Mouse (Mus musculus) ES-Bruce4 (cell line): ENCODE data around the gene Pdk4. TPM values are rescaled to one million over a fixed set of nuclear protein-coding genes. Genes with fewer than 3 reads are reported as not detected.

Source experiments
- H3K27ac ChIP-seq: 2 replicates; pipeline ENCODE4 v1.5.1; 2012; ENCODE audit warnings: low read length, inconsistent platforms; ENCODE audit not compliant: insufficient read depth
- H3K27me3 ChIP-seq: 2 replicates; pipeline ENCODE4 v1.6.1; 2012; ENCODE audit warnings: mild to moderate bottlenecking, low read length, inconsistent platforms; ENCODE audit not compliant: control insufficient read depth, poor library complexity, insufficient read depth, severe bottlenecking
- H3K36me3 ChIP-seq: 2 replicates; pipeline ENCODE4 v1.6.1; 2012; ENCODE audit warnings: inconsistent platforms, mild to moderate bottlenecking, low read length, moderate library complexity; ENCODE audit not compliant: control insufficient read depth, poor library complexity, insufficient read depth, severe bottlenecking
- H3K4me1 ChIP-seq: one replicate; pipeline ENCODE4 v1.8.1; 2011; ENCODE audit warnings: low read length; ENCODE audit not compliant: control insufficient read depth, insufficient read depth
- H3K4me3 ChIP-seq: 2 replicates; pipeline ENCODE4 v1.5.1; 2011; ENCODE audit warnings: low read depth, mild to moderate bottlenecking, low read length
- H3K9ac ChIP-seq: 2 replicates; pipeline ENCODE4 v1.6.1; 2012; ENCODE audit warnings: low read depth, mild to moderate bottlenecking, inconsistent platforms; ENCODE audit not compliant: poor library complexity, severe bottlenecking
- H3K9me3 ChIP-seq: replicated peaks from 2 replicates; pipeline ENCODE4 v1.6.1; 2012; ENCODE audit warnings: mild to moderate bottlenecking, low read length, inconsistent platforms; ENCODE audit not compliant: control insufficient read depth, poor library complexity, insufficient read depth, severe bottlenecking
- CTCF ChIP-seq: IDR thresholded peaks from one replicate; pipeline ENCODE4 v1.8.1; 2011; ENCODE audit warnings: low read depth, low read length
- EP300 ChIP-seq: IDR thresholded peaks from 2 replicates; pipeline ENCODE4 v1.6.1; 2011; ENCODE audit warnings: low read depth, low read length; ENCODE audit not compliant: insufficient read depth
- POLR2A ChIP-seq: IDR thresholded peaks from one replicate; pipeline ENCODE4 v1.8.1; 2011; ENCODE audit warnings: low read length; ENCODE audit not compliant: insufficient read depth
- polyA plus RNA-seq: library from polyadenylated mRNA; stranded (reverse); fragments of >200 nt; gene quantifications from 2 replicates; pipeline ENCODE4 v1.2.4, GENCODE M21; 2011; ENCODE audit warnings: low read depth; ENCODE audit not compliant: missing spikeins, insufficient read depth, insufficient read length

The Pdk4 gene
- polyA plus RNA-seq = 8.9 and 13.1 TPM in 2 replicates

GRCm38 (mm10) chr6:5495961-5496853, at the start of gene Pdk4:
Gene Pdk4, minus strand, starts transcription at chr6:5496309.
- H3K9me3 ChIP-seq = no peaks in the 10 kb centered on the region
- TF ChIP-seq POLR2A = peak; percentile 52
- peak; percentile 88 for TF ChIP-seq EP300
- no peak for TF ChIP-seq CTCF
- no peaks in the 10 kb centered on the region for H3K4me1 ChIP-seq
- peak within 1 kb of the TSS; percentile 81 for H3K27ac ChIP-seq
- H3K9ac ChIP-seq = peak within 1 kb of the TSS; percentile 36
- H3K27me3 ChIP-seq = no peaks in the 10 kb centered on the region
- peak within 1 kb of the TSS; percentile 66 for H3K4me3 ChIP-seq
- peaks cover 11% of the 10 kb centered on the region for H3K36me3 ChIP-seq

GRCm38 (mm10) chr6:5537855-5538365, 41.8 kb upstream of the Pdk4 start:
- TF ChIP-seq CTCF (no peak), POLR2A (no peak)
- H3K4me1 ChIP-seq = no peaks in the 10 kb centered on the region
- no peaks in the 10 kb centered on the region for H3K27me3 ChIP-seq
- H3K4me3 ChIP-seq = no peak overlapping the region
- H3K9me3 ChIP-seq = no peaks in the 10 kb centered on the region
- no peak overlapping the region for H3K27ac ChIP-seq
- H3K9ac ChIP-seq = no peak overlapping the region
- no peaks in the 10 kb centered on the region for H3K36me3 ChIP-seq

- no peak for TF ChIP-seq POLR2A
- no peak for TF ChIP-seq CTCF
- no peak for TF ChIP-seq EP300
- Histone ChIP-seq H3K27me3 (no peaks in the 10 kb centered on the region), H3K9ac (no peak overlapping the region), H3K36me3 (no peaks in the 10 kb centered on the region), H3K4me1 (no peaks in the 10 kb centered on the region), H3K9me3 (no peaks in the 10 kb centered on the region), H3K4me3 (no peak overlapping the region), H3K27ac (no peak overlapping the region)
Measured at GRCm38 (mm10) chr6:5535754-5536153, 39.6 kb upstream of the Pdk4 start.

GRCm38 (mm10) chr6:5517091-5517490, 21.0 kb upstream of the Pdk4 start:
- Histone ChIP-seq H3K4me1 (no peaks in the 10 kb centered on the region), H3K9ac (no peak overlapping the region), H3K36me3 (no peaks in the 10 kb centered on the region), H3K9me3 (peaks cover 5% of the 10 kb centered on the region; the same call in 1 of the 2 replicates), H3K4me3 (no peak overlapping the region), H3K27me3 (no peaks in the 10 kb centered on the region; the same call in 1 of the 2 replicates), H3K27ac (no peak overlapping the region)
- TF ChIP-seq POLR2A (no peak), CTCF (no peak), EP300 (no peak)

GRCm38 (mm10) chr6:5509757-5510156, 13.6 kb upstream of the Pdk4 start:
- Histone ChIP-seq H3K27ac (no peak overlapping the region), H3K36me3 (no peaks in the 10 kb centered on the region), H3K4me3 (no peak overlapping the region), H3K9ac (no peak overlapping the region), H3K4me1 (no peaks in the 10 kb centered on the region), H3K27me3 (no peaks in the 10 kb centered on the region), H3K9me3 (0 out of 2 replicates have a peak, but pooled peaks cover 3% of the 10 kb centered on the region)
- TF ChIP-seq POLR2A = no peak
- TF ChIP-seq CTCF = no peak

- H3K9ac ChIP-seq = no peak overlapping the region
- H3K9me3 ChIP-seq = 0 out of 2 replicates have a peak, but pooled peaks cover 3% of the 10 kb centered on the region
- no peak for TF ChIP-seq EP300
- no peak for TF ChIP-seq CTCF
- no peak for TF ChIP-seq POLR2A
- no peaks in the 10 kb centered on the region for H3K4me1 ChIP-seq
- no peaks in the 10 kb centered on the region for H3K27me3 ChIP-seq
- no peaks in the 10 kb centered on the region for H3K36me3 ChIP-seq
- no peak overlapping the region for H3K27ac ChIP-seq
- H3K4me3 ChIP-seq = no peak overlapping the region
Measured at GRCm38 (mm10) chr6:5509303-5509702, 13.2 kb upstream of the Pdk4 start.
